Mouse (Mus musculus): ENCODE results near the gene Phactr4. TPM values are rescaled to one million over a fixed set of nuclear protein-coding genes. Genes with fewer than 3 reads are reported as not detected.

The Phactr4 gene
- polyA plus RNA-seq, 1 experiment from 2014 or later, result 11.1 TPM

DNA sequence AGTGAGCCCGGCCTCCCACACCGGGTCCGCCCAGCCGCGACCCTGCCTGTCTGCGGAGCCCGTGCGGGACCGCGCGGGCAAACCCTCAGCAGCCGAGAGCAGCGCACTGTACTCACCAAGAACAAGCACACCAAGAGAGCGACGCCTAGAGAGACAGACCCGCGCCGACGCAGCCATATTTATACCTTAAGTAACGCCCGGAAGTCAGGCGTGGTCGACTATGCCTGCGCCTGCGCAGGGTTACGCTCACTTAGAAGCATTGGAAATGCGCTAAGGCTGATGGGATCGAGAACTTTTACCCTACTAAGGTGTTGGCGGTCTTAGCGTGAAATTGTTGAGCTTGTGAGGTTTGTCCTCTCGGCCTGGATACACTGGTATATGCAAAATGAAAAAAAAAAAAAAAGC lies 68.8 kb downstream of the Phactr4 start, which contains the start of gene Rcc1:
Gene Rcc1, minus strand, starts transcription at position 125 of the 405 bp plus-strand sequence.
- peak within 1 kb of the TSS; percentile 88 for H3K4me2 ChIP-seq (ENCODE audit: low read length)
- ATAC-seq (ENCODE audit: low FRiP score, low TSS enrichment) (peak; percentile 84), DNase-seq (peak; percentile 96)
- H3K4me3 ChIP-seq (replicated peaks; ENCODE audit: low read depth, low read length), result peak within 1 kb of the TSS; percentile 73
- H3K9me3 ChIP-seq (ENCODE audit: control insufficient read depth, low read length), result no peaks in the 10 kb centered on the region
- no peaks in the 10 kb centered on the region for H3K27me3 ChIP-seq (ENCODE audit: control insufficient read depth, insufficient read depth, low read length)
- H3K36me3 ChIP-seq (ENCODE audit: control insufficient read depth, insufficient read depth, low read length), result peaks cover 20% of the 10 kb centered on the region
- peak within 1 kb of the TSS; percentile 91 for H3K27ac ChIP-seq (replicated peaks; ENCODE audit: low read depth, low read length)
- H3K9ac ChIP-seq (replicated peaks; ENCODE audit: low read length), result peak within 1 kb of the TSS; percentile 79
- under 1% methylated on average over 31 of the region's 31 CpGs for WGBS
- peaks cover 10% of the 10 kb centered on the region; the same call in 1 of the 2 replicates for H3K4me1 ChIP-seq (ENCODE audit: control insufficient read depth, insufficient read depth, low read length)

DNA sequence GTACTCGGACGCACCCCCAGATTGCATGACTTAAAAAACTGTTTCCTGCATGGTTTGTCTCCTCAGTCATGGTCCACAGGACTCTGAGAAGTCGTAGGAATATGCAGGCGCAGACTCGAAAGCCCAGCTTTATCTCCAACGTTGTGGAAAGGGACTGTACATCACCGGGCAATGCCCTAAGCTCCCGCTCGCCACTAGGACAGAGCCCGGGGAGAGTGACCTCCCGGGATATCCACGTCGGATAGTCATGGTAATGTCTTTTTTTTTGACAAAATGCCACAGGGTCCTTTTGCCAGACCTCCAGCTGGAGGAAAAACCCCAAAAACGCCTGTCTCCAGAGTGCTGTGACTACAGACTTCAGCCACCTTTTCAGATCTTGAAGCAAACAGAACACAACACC lies 69.5 kb downstream of the Phactr4 start:
- no peaks in the 10 kb centered on the region for H3K9me3 ChIP-seq (ENCODE audit: control insufficient read depth, low read length)
- peak overlapping the region; percentile 91; the same call in 1 of the 2 replicates for H3K27ac ChIP-seq (replicated peaks; ENCODE audit: low read depth, low read length)
- DNase-seq (peak; percentile 21), ATAC-seq (ENCODE audit: low FRiP score, low TSS enrichment) (no peak)
- H3K4me3 ChIP-seq (replicated peaks; ENCODE audit: low read depth, low read length), result peak overlapping the region; percentile 73
- no peaks in the 10 kb centered on the region for H3K27me3 ChIP-seq (ENCODE audit: control insufficient read depth, insufficient read depth, low read length)
- peak overlapping the region; percentile 88 for H3K4me2 ChIP-seq (ENCODE audit: low read length)
- peaks cover 14% of the 10 kb centered on the region for H3K36me3 ChIP-seq (ENCODE audit: control insufficient read depth, insufficient read depth, low read length)
- H3K9ac ChIP-seq (replicated peaks; ENCODE audit: low read length), result peak overlapping the region; percentile 79
- peaks cover 10% of the 10 kb centered on the region; the same call in 1 of the 2 replicates for H3K4me1 ChIP-seq (ENCODE audit: control insufficient read depth, insufficient read depth, low read length)
- WGBS, result under 1% methylated on average over 14 of the region's 14 CpGs

DNA sequence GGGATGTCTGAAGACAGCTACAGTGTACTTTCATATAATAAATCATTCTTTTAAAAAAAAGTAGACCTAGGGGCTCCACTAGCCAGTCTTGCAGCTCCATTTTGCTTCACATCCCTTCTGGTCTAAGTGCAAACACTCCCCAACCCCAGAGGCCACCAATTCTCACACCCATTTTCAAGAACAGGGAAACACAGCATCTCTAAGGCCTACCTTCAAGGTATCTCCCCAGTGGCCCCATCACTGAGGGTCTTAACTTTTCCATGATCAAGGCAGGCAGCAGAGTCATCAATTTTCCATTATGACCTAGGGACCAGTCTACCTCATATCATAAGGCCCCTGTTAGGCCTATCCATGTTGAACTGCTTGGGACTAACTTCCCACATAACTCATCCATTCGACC lies 70.9 kb downstream of the Phactr4 start:
- H3K27me3 ChIP-seq (ENCODE audit: control insufficient read depth, insufficient read depth, low read length), result no peaks in the 10 kb centered on the region
- no peak overlapping the region for H3K27ac ChIP-seq (replicated peaks; ENCODE audit: low read depth, low read length)
- DNase-seq, result no peak
- no peak overlapping the region for H3K9ac ChIP-seq (replicated peaks; ENCODE audit: low read length)
- peaks cover 10% of the 10 kb centered on the region; the same call in 1 of the 2 replicates for H3K4me1 ChIP-seq (ENCODE audit: control insufficient read depth, insufficient read depth, low read length)
- ATAC-seq (ENCODE audit: low FRiP score, low TSS enrichment), result no peak
- WGBS, result 54% methylated on average over 1 of the region's 1 CpGs
- H3K4me3 ChIP-seq (replicated peaks; ENCODE audit: low read depth, low read length), result no peak overlapping the region
- 0 out of 2 replicates have a peak, but pooled peaks cover 4% of the 10 kb centered on the region for H3K36me3 ChIP-seq (ENCODE audit: control insufficient read depth, insufficient read depth, low read length)
- H3K9me3 ChIP-seq (ENCODE audit: control insufficient read depth, low read length), result no peaks in the 10 kb centered on the region
- H3K4me2 ChIP-seq (ENCODE audit: low read length), result no peak overlapping the region; the same call in 1 of the 2 replicates

DNA sequence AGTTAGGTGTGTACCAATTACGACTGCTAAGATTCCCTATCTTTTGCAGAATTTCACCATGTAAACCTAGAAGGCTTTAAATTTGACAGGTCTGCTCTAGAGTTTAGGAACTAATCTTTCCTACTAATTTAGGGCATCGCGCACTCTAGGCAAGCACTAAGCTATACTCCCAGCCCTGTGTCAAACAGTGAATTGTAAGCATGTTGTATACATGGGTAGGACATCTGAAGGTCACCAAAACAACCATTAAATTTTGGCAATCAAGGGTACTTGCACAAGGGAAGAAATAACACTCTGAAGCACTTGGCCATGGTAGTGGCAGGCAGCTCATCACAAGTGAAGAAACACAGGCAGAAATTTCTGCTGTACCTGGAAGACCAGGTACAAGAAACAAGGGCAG lies 71.4 kb downstream of the Phactr4 start:
- H3K4me3 ChIP-seq (replicated peaks; ENCODE audit: low read depth, low read length), result no peak overlapping the region
- H3K4me1 ChIP-seq (ENCODE audit: control insufficient read depth, insufficient read depth, low read length), result peaks cover 10% of the 10 kb centered on the region; the same call in 1 of the 2 replicates
- no peaks in the 10 kb centered on the region for H3K36me3 ChIP-seq (ENCODE audit: control insufficient read depth, insufficient read depth, low read length)
- no peak overlapping the region for H3K4me2 ChIP-seq (ENCODE audit: low read length)
- ATAC-seq (ENCODE audit: low FRiP score, low TSS enrichment) (no peak), DNase-seq (no peak)
- no peaks in the 10 kb centered on the region for H3K27me3 ChIP-seq (ENCODE audit: control insufficient read depth, insufficient read depth, low read length)
- no peak overlapping the region for H3K27ac ChIP-seq (replicated peaks; ENCODE audit: low read depth, low read length)
- 68% methylated on average over 3 of the region's 3 CpGs for WGBS
- no peaks in the 10 kb centered on the region for H3K9me3 ChIP-seq (ENCODE audit: control insufficient read depth, low read length)
- no peak overlapping the region for H3K9ac ChIP-seq (replicated peaks; ENCODE audit: low read length)

DNA sequence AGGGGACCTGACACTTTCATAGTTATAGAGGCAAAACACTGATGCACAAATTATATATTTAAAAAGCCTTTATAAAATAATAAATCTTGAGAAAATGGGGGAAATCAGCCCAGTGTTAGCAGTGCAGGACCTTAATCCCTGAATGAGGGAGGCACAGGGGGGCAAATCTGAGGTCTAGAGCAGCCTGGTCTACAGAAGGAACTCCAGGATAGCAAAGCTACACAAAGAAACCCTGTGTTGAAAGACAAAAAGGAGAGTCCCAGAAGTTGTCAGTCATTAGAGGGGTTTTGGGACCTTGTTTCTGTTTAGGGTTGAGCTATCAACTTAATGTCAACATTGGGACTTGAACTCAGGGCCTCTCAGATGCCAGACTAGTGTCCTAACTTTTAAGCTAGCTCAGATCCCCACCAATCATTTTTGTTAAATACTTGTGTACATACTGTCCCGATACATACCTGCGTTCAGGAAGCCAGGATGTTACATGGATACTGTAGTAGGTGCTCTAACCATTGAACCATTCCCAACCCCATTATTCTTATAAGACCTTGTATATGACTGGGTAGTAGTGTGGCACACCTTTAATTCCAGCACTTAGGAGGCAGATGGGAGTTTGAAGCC lies 72.1 kb downstream of the Phactr4 start:
- Histone ChIP-seq H3K9ac (replicated peaks; ENCODE audit: low read length) (no peak overlapping the region), H3K27ac (replicated peaks; ENCODE audit: low read depth, low read length) (no peak overlapping the region), H3K36me3 (ENCODE audit: control insufficient read depth, insufficient read depth, low read length) (no peaks in the 10 kb centered on the region), H3K4me2 (ENCODE audit: low read length) (no peak overlapping the region), H3K9me3 (ENCODE audit: control insufficient read depth, low read length) (no peaks in the 10 kb centered on the region), H3K4me3 (replicated peaks; ENCODE audit: low read depth, low read length) (no peak overlapping the region), H3K27me3 (ENCODE audit: control insufficient read depth, insufficient read depth, low read length) (no peaks in the 10 kb centered on the region), H3K4me1 (ENCODE audit: control insufficient read depth, insufficient read depth, low read length) (peaks cover 10% of the 10 kb centered on the region; the same call in 1 of the 2 replicates)
- ATAC-seq (ENCODE audit: low FRiP score, low TSS enrichment) (no peak), DNase-seq (no peak)
- WGBS, result 39% methylated on average over 2 of the region's 2 CpGs

DNA sequence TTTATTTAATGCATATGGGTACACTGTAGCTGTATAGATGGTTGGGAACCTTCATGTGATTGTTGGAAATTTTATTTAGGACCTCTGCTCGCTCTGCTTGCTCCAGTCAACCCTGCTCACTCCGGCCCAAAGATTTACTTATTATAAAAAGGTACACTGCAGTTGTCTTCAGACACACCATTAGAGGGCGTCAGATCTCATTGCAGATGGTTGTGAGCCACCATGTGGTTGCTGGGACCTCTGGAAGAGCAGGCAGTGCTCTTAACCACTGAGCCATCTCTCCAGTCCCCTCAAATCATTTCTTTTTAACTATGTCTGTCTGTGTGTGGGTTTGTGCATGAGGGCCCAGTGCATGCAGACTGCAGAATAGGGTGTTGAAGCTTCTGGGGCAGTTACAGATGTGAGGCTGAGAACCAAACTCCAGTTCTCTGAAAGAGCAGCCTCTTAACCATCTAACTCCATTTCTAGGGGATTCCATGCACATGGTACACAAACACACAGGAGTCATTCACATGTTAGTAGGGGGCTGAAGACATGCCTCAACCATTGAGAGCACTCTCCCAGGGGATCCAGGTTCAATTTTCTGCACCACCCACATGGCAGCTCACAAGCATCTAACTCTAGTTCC lies 72.7 kb downstream of the Phactr4 start:
- H3K9me3 ChIP-seq (ENCODE audit: control insufficient read depth, low read length), result no peaks in the 10 kb centered on the region
- no peak overlapping the region for H3K4me3 ChIP-seq (replicated peaks; ENCODE audit: low read depth, low read length)
- DNase-seq (no peak), ATAC-seq (ENCODE audit: low FRiP score, low TSS enrichment) (no peak)
- no peaks in the 10 kb centered on the region for H3K36me3 ChIP-seq (ENCODE audit: control insufficient read depth, insufficient read depth, low read length)
- peaks cover 13% of the 10 kb centered on the region for H3K4me1 ChIP-seq (ENCODE audit: control insufficient read depth, insufficient read depth, low read length)
- no peak overlapping the region for H3K4me2 ChIP-seq (ENCODE audit: low read length)
- WGBS, result 58% methylated on average over 3 of the region's 3 CpGs
- H3K27me3 ChIP-seq (ENCODE audit: control insufficient read depth, insufficient read depth, low read length), result no peaks in the 10 kb centered on the region
- H3K9ac ChIP-seq (replicated peaks; ENCODE audit: low read length), result no peak overlapping the region
- no peak overlapping the region for H3K27ac ChIP-seq (replicated peaks; ENCODE audit: low read depth, low read length)

DNA sequence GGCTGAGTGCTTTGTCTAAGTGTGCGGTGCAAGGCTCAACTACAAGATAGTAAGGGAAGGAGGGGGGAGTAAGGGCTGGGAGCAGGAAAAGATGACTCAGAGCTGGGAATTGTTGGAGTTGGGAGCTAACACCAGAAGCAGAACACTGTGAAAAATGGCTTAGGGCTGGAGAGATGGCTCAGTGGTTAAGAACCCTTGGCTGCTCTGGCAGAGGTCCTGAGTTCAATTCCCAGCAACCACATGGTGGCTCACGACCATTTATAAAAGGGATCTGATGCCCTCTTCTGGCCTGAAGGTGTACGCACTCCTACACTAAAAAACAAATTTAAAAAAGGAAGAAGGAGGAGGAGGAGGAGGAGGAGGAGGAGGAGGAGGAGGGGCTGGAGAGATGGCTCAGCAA lies 75.6 kb downstream of the Phactr4 start:
- Histone ChIP-seq H3K9me3 (ENCODE audit: control insufficient read depth, low read length) (no peaks in the 10 kb centered on the region), H3K36me3 (ENCODE audit: control insufficient read depth, insufficient read depth, low read length) (no peaks in the 10 kb centered on the region), H3K4me2 (ENCODE audit: low read length) (no peak overlapping the region), H3K4me1 (ENCODE audit: control insufficient read depth, insufficient read depth, low read length) (peaks cover 16% of the 10 kb centered on the region), H3K9ac (replicated peaks; ENCODE audit: low read length) (no peak overlapping the region), H3K4me3 (replicated peaks; ENCODE audit: low read depth, low read length) (no peak overlapping the region), H3K27ac (replicated peaks; ENCODE audit: low read depth, low read length) (no peak overlapping the region), H3K27me3 (ENCODE audit: control insufficient read depth, insufficient read depth, low read length) (no peaks in the 10 kb centered on the region)
- DNase-seq (no peak), ATAC-seq (ENCODE audit: low FRiP score, low TSS enrichment) (no peak)
- WGBS, result 68% methylated on average over 3 of the region's 3 CpGs

DNA sequence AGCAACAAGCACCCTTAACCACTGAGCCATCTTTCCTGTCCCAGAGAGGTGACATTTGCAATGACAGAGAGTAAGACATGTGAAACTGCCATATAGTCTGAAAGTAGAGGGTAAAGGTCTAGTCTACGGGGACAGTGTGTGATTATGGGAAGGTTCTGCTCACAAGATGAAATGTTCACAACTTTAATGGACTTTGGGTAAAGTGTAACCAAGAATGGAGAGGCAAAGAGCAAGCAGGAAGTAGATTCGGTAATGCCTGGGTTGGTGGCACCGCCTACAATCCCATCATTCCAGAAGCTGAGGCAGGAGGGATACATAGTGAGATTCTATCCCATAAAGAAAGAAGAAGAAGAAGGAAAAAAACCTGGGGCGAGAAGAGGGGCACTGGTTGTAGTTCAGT lies 76.0 kb downstream of the Phactr4 start:
- Histone ChIP-seq H3K9me3 (ENCODE audit: control insufficient read depth, low read length) (no peaks in the 10 kb centered on the region), H3K27me3 (ENCODE audit: control insufficient read depth, insufficient read depth, low read length) (no peaks in the 10 kb centered on the region), H3K9ac (replicated peaks; ENCODE audit: low read length) (no peak overlapping the region), H3K36me3 (ENCODE audit: control insufficient read depth, insufficient read depth, low read length) (no peaks in the 10 kb centered on the region), H3K4me3 (replicated peaks; ENCODE audit: low read depth, low read length) (no peak overlapping the region), H3K27ac (replicated peaks; ENCODE audit: low read depth, low read length) (no peak overlapping the region), H3K4me2 (ENCODE audit: low read length) (no peak overlapping the region), H3K4me1 (ENCODE audit: control insufficient read depth, insufficient read depth, low read length) (peaks cover 15% of the 10 kb centered on the region)
- ATAC-seq (ENCODE audit: low FRiP score, low TSS enrichment) (no peak), DNase-seq (no peak)
- 84% methylated on average over 4 of the region's 4 CpGs for WGBS

DNA sequence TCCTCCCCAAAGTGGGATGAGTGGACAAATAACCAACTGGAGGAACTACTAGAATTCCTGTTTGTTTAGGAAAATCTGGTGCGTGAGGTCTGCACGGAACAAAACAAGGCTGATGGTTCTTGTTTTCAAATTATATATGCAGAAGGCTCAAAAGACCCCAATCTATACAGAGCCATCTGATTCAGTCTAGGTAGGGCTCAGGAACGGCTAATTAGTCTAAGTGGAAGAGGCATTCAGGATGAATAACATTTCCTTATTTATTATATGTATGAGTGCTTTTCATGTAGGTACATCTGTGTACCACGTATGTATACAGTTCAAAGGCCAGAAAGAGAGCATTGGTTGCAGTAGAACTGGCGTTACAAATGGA lies 76.5 kb downstream of the Phactr4 start:
- Histone ChIP-seq H3K27ac (replicated peaks; ENCODE audit: low read depth, low read length) (no peak overlapping the region), H3K4me1 (ENCODE audit: control insufficient read depth, insufficient read depth, low read length) (peaks cover 15% of the 10 kb centered on the region), H3K27me3 (ENCODE audit: control insufficient read depth, insufficient read depth, low read length) (no peaks in the 10 kb centered on the region), H3K9ac (replicated peaks; ENCODE audit: low read length) (peak overlapping the region; percentile 80; the same call in 1 of the 2 replicates), H3K36me3 (ENCODE audit: control insufficient read depth, insufficient read depth, low read length) (no peaks in the 10 kb centered on the region), H3K4me3 (replicated peaks; ENCODE audit: low read depth, low read length) (peak overlapping the region; percentile 74), H3K4me2 (ENCODE audit: low read length) (peak overlapping the region; percentile 96; the same call in 1 of the 2 replicates), H3K9me3 (ENCODE audit: control insufficient read depth, low read length) (no peaks in the 10 kb centered on the region)
- WGBS, result 47% methylated on average over 5 of the region's 5 CpGs
- ATAC-seq (ENCODE audit: low FRiP score, low TSS enrichment) (peak; percentile 14; the same call in 1 of the 2 replicates), DNase-seq (no peak)

Data from midbrain, embryonic 14.5 days (tissue).